Mouse (Mus musculus): ENCODE results near the gene Fxyd3. TPM values are rescaled to one million over a fixed set of nuclear protein-coding genes. Genes with fewer than 3 reads are reported as not detected.

Gene Fxyd3
- polyA plus RNA-seq, 1 experiment from 2014 or later = 10.0 TPM

GRCm38 (mm10) chr7:31077885-31078445 lies 1.5 kb upstream of the Fxyd3 start:
- no peak for DNase-seq (ENCODE audit: low spot score)
- Histone ChIP-seq H3K4me1 (peaks cover 35% of the 10 kb centered on the region), H3K27ac (peak overlapping the region; percentile 70), H3K36me3 (no peaks in the 10 kb centered on the region), H3K9me3 (replicated peaks) (no peaks in the 10 kb centered on the region), H3K4me3 (no peak overlapping the region), H3K27me3 (ENCODE audit: low read depth, poor library complexity, severe bottlenecking) (no peaks in the 10 kb centered on the region)
- WGBS = 44% methylated on average over 5 of the region's 5 CpGs

- peaks cover 33% of the 10 kb centered on the region for H3K4me1 ChIP-seq
- no peaks in the 10 kb centered on the region for H3K9me3 ChIP-seq (replicated peaks)
- H3K27me3 ChIP-seq (ENCODE audit: low read depth, poor library complexity, severe bottlenecking) = no peaks in the 10 kb centered on the region
- H3K36me3 ChIP-seq = no peaks in the 10 kb centered on the region
- DNase-seq (ENCODE audit: low spot score) = no peak
- WGBS = 71% methylated on average over 6 of the region's 6 CpGs
- no peak overlapping the region for H3K4me3 ChIP-seq
- H3K27ac ChIP-seq = peak overlapping the region; percentile 70
Measured at GRCm38 (mm10) chr7:31077470-31077869, 966 bp upstream of the Fxyd3 start.

GRCm38 (mm10) chr7:31074713-31075069 lies 1.8 kb downstream of the Fxyd3 start:
- Histone ChIP-seq H3K36me3 (no peaks in the 10 kb centered on the region), H3K4me3 (no peak overlapping the region), H3K9me3 (replicated peaks) (no peaks in the 10 kb centered on the region), H3K27me3 (ENCODE audit: low read depth, poor library complexity, severe bottlenecking) (no peaks in the 10 kb centered on the region), H3K4me1 (peaks cover 41% of the 10 kb centered on the region), H3K27ac (0 out of 2 replicates have a peak overlapping the region, but pooled peaks have one; percentile 14)
- DNase-seq (ENCODE audit: low spot score) = no peak
- 76% methylated on average over 5 of the region's 5 CpGs for WGBS

DNA sequence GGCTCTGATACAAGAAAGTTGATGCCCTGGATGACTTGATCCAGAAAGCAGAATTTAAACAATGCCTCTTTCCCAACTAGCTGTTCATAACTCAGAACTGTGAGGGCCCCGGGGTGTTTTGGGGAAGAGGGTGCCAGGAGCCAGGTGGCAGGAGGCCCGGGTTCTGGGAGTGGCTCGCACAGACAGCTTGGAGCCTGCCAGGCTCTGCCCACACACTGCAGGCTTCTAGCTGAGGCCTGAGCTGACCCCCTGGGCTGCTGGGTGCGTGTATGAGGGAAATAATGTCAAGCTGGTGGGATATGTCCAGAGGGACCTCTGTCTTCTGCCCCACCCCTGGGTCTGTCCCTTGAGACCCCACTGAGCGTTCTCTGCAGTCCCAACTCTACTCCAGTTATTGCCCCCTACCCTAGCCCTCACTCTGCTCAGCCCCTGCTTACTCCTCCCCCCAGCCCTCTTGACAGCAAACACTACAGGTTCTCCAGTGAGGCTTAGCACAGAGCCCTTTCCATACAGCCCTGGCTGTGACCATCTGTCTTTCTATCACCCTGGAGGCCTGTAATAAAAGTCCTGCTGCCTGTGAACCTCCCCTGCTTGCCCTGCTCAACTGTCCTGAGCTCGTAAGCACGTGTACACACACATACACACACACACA lies 2.3 kb downstream of the Fxyd3 start:
- 62% methylated on average over 7 of the region's 7 CpGs for WGBS
- no peaks in the 10 kb centered on the region for H3K36me3 ChIP-seq
- H3K27me3 ChIP-seq (ENCODE audit: low read depth, poor library complexity, severe bottlenecking) = no peaks in the 10 kb centered on the region
- peak overlapping the region; percentile 14; the same call in 1 of the 2 replicates for H3K27ac ChIP-seq
- H3K9me3 ChIP-seq (replicated peaks) = no peaks in the 10 kb centered on the region
- H3K4me1 ChIP-seq = peaks cover 41% of the 10 kb centered on the region
- DNase-seq (ENCODE audit: low spot score) = no peak
- H3K4me3 ChIP-seq = no peak overlapping the region

- H3K4me3 ChIP-seq = no peak overlapping the region
- DNase-seq (ENCODE audit: low spot score) = no peak
- H3K36me3 ChIP-seq = no peaks in the 10 kb centered on the region
- H3K4me1 ChIP-seq = peaks cover 41% of the 10 kb centered on the region
- no peaks in the 10 kb centered on the region for H3K9me3 ChIP-seq (replicated peaks)
- H3K27ac ChIP-seq = no peak overlapping the region
- no peaks in the 10 kb centered on the region for H3K27me3 ChIP-seq (ENCODE audit: low read depth, poor library complexity, severe bottlenecking)
Measured at GRCm38 (mm10) chr7:31073546-31073945, 3.0 kb downstream of the Fxyd3 start.

GRCm38 (mm10) chr7:31072326-31072725 lies 4.2 kb downstream of the Fxyd3 start:
- Histone ChIP-seq H3K4me3 (no peak overlapping the region), H3K36me3 (no peaks in the 10 kb centered on the region), H3K9me3 (replicated peaks) (no peaks in the 10 kb centered on the region), H3K27me3 (ENCODE audit: low read depth, poor library complexity, severe bottlenecking) (no peaks in the 10 kb centered on the region), H3K27ac (peak overlapping the region; percentile 20; the same call in 1 of the 2 replicates), H3K4me1 (peaks cover 38% of the 10 kb centered on the region)
- no peak for DNase-seq (ENCODE audit: low spot score)
- 18% methylated on average over 9 of the region's 9 CpGs for WGBS

DNA sequence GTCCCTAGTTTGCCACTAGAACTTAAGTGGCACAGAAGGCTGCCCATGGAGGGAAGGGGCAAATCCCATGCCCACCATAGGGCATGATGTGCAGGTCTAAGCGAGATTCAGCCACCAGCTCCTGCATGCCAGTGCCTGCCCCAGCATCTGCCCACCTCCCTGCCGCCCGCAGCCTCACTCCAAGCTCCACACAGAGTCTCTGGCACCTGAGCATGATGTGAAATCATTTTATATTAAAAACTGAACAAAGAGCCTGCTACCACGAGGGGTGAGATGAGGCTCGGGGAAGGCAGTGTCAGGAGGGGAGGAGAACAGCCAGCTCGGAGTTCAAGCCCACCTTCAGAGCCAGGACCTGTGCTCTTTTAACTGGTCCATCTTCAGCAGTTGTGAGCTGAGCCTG lies 6.2 kb downstream of the Fxyd3 start:
- DNase-seq (ENCODE audit: low spot score) = no peak
- Histone ChIP-seq H3K9me3 (replicated peaks) (no peaks in the 10 kb centered on the region), H3K27ac (no peak overlapping the region), H3K4me3 (no peak overlapping the region), H3K27me3 (ENCODE audit: low read depth, poor library complexity, severe bottlenecking) (no peaks in the 10 kb centered on the region), H3K4me1 (peaks cover 27% of the 10 kb centered on the region), H3K36me3 (no peaks in the 10 kb centered on the region)
- 82% methylated on average over 6 of the region's 6 CpGs for WGBS

DNA sequence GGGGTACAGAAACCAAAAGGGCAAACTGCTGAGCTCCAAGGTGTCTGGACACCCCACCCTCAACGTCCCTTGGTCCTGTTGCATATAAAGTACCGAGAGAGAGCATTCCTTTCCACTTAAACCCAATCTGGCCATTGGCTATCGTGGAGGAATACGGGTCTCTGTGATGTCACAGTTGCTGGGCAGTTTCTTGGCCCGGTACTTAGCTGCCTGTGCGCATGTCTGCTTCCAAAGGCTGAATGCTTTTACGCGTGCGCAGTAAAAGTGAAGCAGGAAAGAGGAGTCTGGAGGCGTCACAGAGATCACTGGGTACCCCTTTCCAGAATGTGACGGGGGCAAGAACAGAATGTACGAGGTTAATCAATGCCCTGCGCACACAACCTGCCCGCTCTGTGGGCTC lies 7.0 kb downstream of the Fxyd3 start:
- WGBS = 87% methylated on average over 14 of the region's 14 CpGs
- Histone ChIP-seq H3K27me3 (ENCODE audit: low read depth, poor library complexity, severe bottlenecking) (no peaks in the 10 kb centered on the region), H3K9me3 (replicated peaks) (no peaks in the 10 kb centered on the region)

GRCm38 (mm10) chr7:31067836-31068235 lies 8.7 kb downstream of the Fxyd3 start:
- WGBS = 54% methylated on average over 5 of the region's 5 CpGs
- Histone ChIP-seq H3K9me3 (replicated peaks) (no peaks in the 10 kb centered on the region), H3K36me3 (no peaks in the 10 kb centered on the region), H3K27ac (no peak overlapping the region), H3K27me3 (ENCODE audit: low read depth, poor library complexity, severe bottlenecking) (no peaks in the 10 kb centered on the region), H3K4me1 (peaks cover 21% of the 10 kb centered on the region), H3K4me3 (no peak overlapping the region)
- DNase-seq (ENCODE audit: low spot score) = no peak

More for the DNA sequence above, 7.0 kb downstream of the Fxyd3 start:
- no peak for DNase-seq (ENCODE audit: low spot score)
- Histone ChIP-seq H3K36me3 (no peaks in the 10 kb centered on the region), H3K27ac (no peak overlapping the region), H3K4me3 (no peak overlapping the region), H3K4me1 (peaks cover 25% of the 10 kb centered on the region)

GRCm38 (mm10) chr7:31063074-31063560 lies 13.4 kb downstream of the Fxyd3 start:
- H3K36me3 ChIP-seq = no peaks in the 10 kb centered on the region
- no peak overlapping the region for H3K27ac ChIP-seq
- DNase-seq (ENCODE audit: low spot score) = no peak
- H3K4me3 ChIP-seq = no peak overlapping the region
- no peaks in the 10 kb centered on the region for H3K9me3 ChIP-seq (replicated peaks)
- no peaks in the 10 kb centered on the region for H3K27me3 ChIP-seq (ENCODE audit: low read depth, poor library complexity, severe bottlenecking)
- H3K4me1 ChIP-seq = peaks cover 15% of the 10 kb centered on the region
- 89% methylated on average over 12 of the region's 12 CpGs for WGBS

GRCm38 (mm10) chr7:31060621-31061010 lies 15.9 kb downstream of the Fxyd3 start:
- Histone ChIP-seq H3K27me3 (ENCODE audit: low read depth, poor library complexity, severe bottlenecking) (no peaks in the 10 kb centered on the region), H3K36me3 (no peaks in the 10 kb centered on the region), H3K4me1 (peaks cover 10% of the 10 kb centered on the region), H3K27ac (no peak overlapping the region), H3K9me3 (replicated peaks) (no peaks in the 10 kb centered on the region), H3K4me3 (no peak overlapping the region)
- DNase-seq (ENCODE audit: low spot score) = no peak
- WGBS = 86% methylated on average over 7 of the region's 7 CpGs

GRCm38 (mm10) chr7:31059919-31060620 lies 16.4 kb downstream of the Fxyd3 start:
- H3K36me3 ChIP-seq = no peaks in the 10 kb centered on the region
- 74% methylated on average over 11 of the region's 11 CpGs for WGBS
- peaks cover 15% of the 10 kb centered on the region for H3K4me1 ChIP-seq
- H3K27me3 ChIP-seq (ENCODE audit: low read depth, poor library complexity, severe bottlenecking) = peaks cover 1% of the 10 kb centered on the region; the same call in 1 of the 2 replicates
- H3K4me3 ChIP-seq = no peak overlapping the region
- no peaks in the 10 kb centered on the region for H3K9me3 ChIP-seq (replicated peaks)
- DNase-seq (ENCODE audit: low spot score) = no peak
- peak overlapping the region; percentile 46; the same call in 1 of the 2 replicates for H3K27ac ChIP-seq

- Histone ChIP-seq H3K36me3 (no peaks in the 10 kb centered on the region), H3K9me3 (replicated peaks) (no peaks in the 10 kb centered on the region), H3K27ac (peak within 1 kb of the TSS; percentile 46; the same call in 1 of the 2 replicates), H3K4me1 (peaks cover 22% of the 10 kb centered on the region), H3K27me3 (ENCODE audit: low read depth, poor library complexity, severe bottlenecking) (peaks cover 11% of the 10 kb centered on the region), H3K4me3 (no peak within 1 kb of the TSS)
- peak; percentile 91 for DNase-seq (ENCODE audit: low spot score)
- WGBS = 7% methylated on average over 2 of the region's 2 CpGs
Measured at GRCm38 (mm10) chr7:31059108-31059507, 17.4 kb downstream of the Fxyd3 start, which contains the start of gene Lgi4. Gene Lgi4, plus strand, starts transcription at chr7:31059342.

All from limb, embryonic 10.5 days (tissue).